Mouse (Mus musculus): ENCODE results near the gene Fam222a.

GRCm38 (mm10) chr5:114588416-114588815 lies 20.6 kb downstream of the Fam222a start:
- no peak for TF ChIP-seq CTCF (IDR thresholded peaks at IDR 0.05; ENCODE audit: low read depth)
- no peak for TF ChIP-seq EP300 (IDR thresholded peaks at IDR 0.05; ENCODE audit: low read depth)
